Mouse (Mus musculus): ENCODE measurements around the gene Ly6g6f. TPM values are rescaled to one million over a fixed set of nuclear protein-coding genes. Genes with fewer than 3 reads are reported as not detected.

Ly6g6f gene
- polyA plus RNA-seq, 1 experiment from 2014 or later: 5.1 TPM

GRCm38 (mm10) chr17:35092403-35093198, 7.2 kb upstream of the Ly6g6f start:
- H3K27me3 ChIP-seq: no peaks in the 10 kb centered on the region
- 82% methylated on average over 14 of the region's 14 CpGs for WGBS (ENCODE audit: insufficient replicate concordance)
- ATAC-seq (ENCODE audit: insufficient read depth): no peak
- H3K4me1 ChIP-seq (replicated peaks): peaks cover 40% of the 10 kb centered on the region
- no peak overlapping the region for H3K4me3 ChIP-seq (replicated peaks)
- H3K36me3 ChIP-seq (replicated peaks): peaks cover 70% of the 10 kb centered on the region
- no peak overlapping the region for H3K4me2 ChIP-seq
- no peak overlapping the region for H3K9ac ChIP-seq
- no peak overlapping the region for H3K27ac ChIP-seq (replicated peaks)
- no peaks in the 10 kb centered on the region for H3K9me3 ChIP-seq (replicated peaks)

GRCm38 (mm10) chr17:35090166-35090932, 4.9 kb upstream of the Ly6g6f start:
- no peaks in the 10 kb centered on the region for H3K9me3 ChIP-seq (replicated peaks)
- peak overlapping the region; percentile 97 for H3K27ac ChIP-seq (replicated peaks)
- H3K4me1 ChIP-seq (replicated peaks): peaks cover 45% of the 10 kb centered on the region
- H3K9ac ChIP-seq: peak overlapping the region; percentile 92
- peak overlapping the region; percentile 83 for H3K4me2 ChIP-seq
- WGBS (ENCODE audit: insufficient replicate concordance): 54% methylated on average over 8 of the region's 8 CpGs
- no peaks in the 10 kb centered on the region for H3K27me3 ChIP-seq
- H3K36me3 ChIP-seq (replicated peaks): peaks cover 48% of the 10 kb centered on the region
- peak; percentile 43 for ATAC-seq (ENCODE audit: insufficient read depth)
- peak overlapping the region; percentile 79 for H3K4me3 ChIP-seq (replicated peaks)

- H3K4me2 ChIP-seq: peak within 1 kb of the TSS; percentile 83
- H3K4me1 ChIP-seq (replicated peaks): peaks cover 48% of the 10 kb centered on the region
- peak; percentile 97 for ATAC-seq (ENCODE audit: insufficient read depth)
- H3K9me3 ChIP-seq (replicated peaks): no peaks in the 10 kb centered on the region
- H3K36me3 ChIP-seq (replicated peaks): peaks cover 35% of the 10 kb centered on the region
- H3K9ac ChIP-seq: peak within 1 kb of the TSS; percentile 92
- peak within 1 kb of the TSS; percentile 97 for H3K27ac ChIP-seq (replicated peaks)
- no peaks in the 10 kb centered on the region for H3K27me3 ChIP-seq
- 2% methylated on average over 67 of the region's 67 CpGs for WGBS (ENCODE audit: insufficient replicate concordance)
- H3K4me3 ChIP-seq (replicated peaks): peak within 1 kb of the TSS; percentile 79
Measured at GRCm38 (mm10) chr17:35088825-35089644, 3.6 kb upstream of the Ly6g6f start, which contains the start of gene Abhd16a. Gene Abhd16a (plus strand): TSS chr17:35089263.

GRCm38 (mm10) chr17:35088151-35088550, 2.7 kb upstream of the Ly6g6f start:
- H3K9me3 ChIP-seq (replicated peaks): no peaks in the 10 kb centered on the region
- no peaks in the 10 kb centered on the region for H3K27me3 ChIP-seq
- H3K9ac ChIP-seq: no peak overlapping the region
- no peak overlapping the region for H3K4me3 ChIP-seq (replicated peaks)
- no peak for ATAC-seq (ENCODE audit: insufficient read depth)
- peaks cover 26% of the 10 kb centered on the region for H3K36me3 ChIP-seq (replicated peaks)
- 34% methylated on average over 2 of the region's 2 CpGs for WGBS (ENCODE audit: insufficient replicate concordance)
- H3K4me2 ChIP-seq: no peak overlapping the region
- peaks cover 48% of the 10 kb centered on the region for H3K4me1 ChIP-seq (replicated peaks)
- no peak overlapping the region for H3K27ac ChIP-seq (replicated peaks)

GRCm38 (mm10) chr17:35083929-35084497, 1.4 kb downstream of the Ly6g6f start:
- no peak overlapping the region for H3K9ac ChIP-seq

DNA sequence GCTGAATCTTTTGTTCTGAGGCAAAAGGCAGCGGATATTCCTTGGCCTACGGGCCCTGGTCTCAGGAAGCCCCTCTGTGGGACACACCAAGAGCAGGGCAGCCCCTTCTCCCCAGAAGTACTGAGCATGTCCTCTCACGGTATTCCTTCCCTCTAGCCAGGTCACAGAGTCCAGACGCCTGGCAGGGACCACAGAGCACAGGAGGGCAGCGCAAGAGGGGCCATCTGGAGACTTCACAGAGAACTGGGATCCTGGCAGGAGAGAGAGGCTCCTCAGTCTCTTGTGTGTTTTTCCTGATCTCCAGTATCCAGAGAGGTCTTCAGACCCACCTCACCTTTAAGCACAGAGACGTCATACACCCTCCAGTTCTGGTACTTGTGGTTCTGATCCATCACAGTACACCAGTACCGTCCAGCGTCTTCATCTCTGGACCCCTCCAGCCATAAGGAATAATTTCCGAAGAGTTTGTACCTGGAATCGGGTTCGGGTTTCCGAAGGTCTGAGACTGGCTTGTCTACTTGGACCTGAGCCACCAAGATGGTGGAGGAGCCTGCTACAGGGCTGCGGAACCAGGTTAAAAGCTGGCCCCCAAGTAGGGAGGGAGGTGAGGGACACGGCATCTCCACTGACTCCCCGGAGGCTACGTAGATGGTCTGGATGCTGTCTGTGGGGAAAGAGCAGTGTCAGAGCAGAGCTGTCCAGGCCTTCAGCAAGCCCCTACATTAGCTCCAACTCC, 2.4 kb downstream of the Ly6g6f start:
- 81% methylated on average over 16 of the region's 16 CpGs for WGBS (ENCODE audit: insufficient replicate concordance)
- H3K9me3 ChIP-seq (replicated peaks): no peaks in the 10 kb centered on the region
- no peaks in the 10 kb centered on the region for H3K36me3 ChIP-seq (replicated peaks)
- H3K27ac ChIP-seq (replicated peaks): no peak overlapping the region
- ATAC-seq (ENCODE audit: insufficient read depth): no peak
- no peak overlapping the region for H3K4me3 ChIP-seq (replicated peaks)
- peaks cover 42% of the 10 kb centered on the region for H3K4me1 ChIP-seq (replicated peaks)
- H3K27me3 ChIP-seq: peaks cover 5% of the 10 kb centered on the region
- H3K9ac ChIP-seq: no peak overlapping the region
- H3K4me2 ChIP-seq: no peak overlapping the region

More at GRCm38 (mm10) chr17:35083929-35084497, 1.4 kb downstream of the Ly6g6f start:
- H3K4me1 ChIP-seq (replicated peaks): peaks cover 40% of the 10 kb centered on the region
- H3K27ac ChIP-seq (replicated peaks): no peak overlapping the region
- no peak overlapping the region for H3K4me2 ChIP-seq
- H3K36me3 ChIP-seq (replicated peaks): no peaks in the 10 kb centered on the region
- no peaks in the 10 kb centered on the region for H3K9me3 ChIP-seq (replicated peaks)
- no peak for ATAC-seq (ENCODE audit: insufficient read depth)
- 39% methylated on average over 3 of the region's 3 CpGs for WGBS (ENCODE audit: insufficient replicate concordance)
- no peak overlapping the region for H3K4me3 ChIP-seq (replicated peaks)
- H3K27me3 ChIP-seq: no peaks in the 10 kb centered on the region

- 83% methylated on average over 4 of the region's 4 CpGs for WGBS (ENCODE audit: insufficient replicate concordance)
- H3K4me1 ChIP-seq (replicated peaks): peaks cover 56% of the 10 kb centered on the region
Measured at GRCm38 (mm10) chr17:35080710-35081109, 4.7 kb downstream of the Ly6g6f start.

GRCm38 (mm10) chr17:35080248-35080647, 5.2 kb downstream of the Ly6g6f start:
- WGBS (ENCODE audit: insufficient replicate concordance): 26% methylated on average over 6 of the region's 6 CpGs
- Histone ChIP-seq H3K4me2 (peak overlapping the region; percentile 70), H3K9ac (peak overlapping the region; percentile 23), H3K27me3 (peaks cover 18% of the 10 kb centered on the region), H3K4me1 (replicated peaks) (peaks cover 51% of the 10 kb centered on the region), H3K36me3 (replicated peaks) (no peaks in the 10 kb centered on the region), H3K27ac (replicated peaks) (peak overlapping the region; percentile 85), H3K9me3 (replicated peaks) (no peaks in the 10 kb centered on the region), H3K4me3 (replicated peaks) (peak overlapping the region; percentile 39)
- ATAC-seq (ENCODE audit: insufficient read depth): peak; percentile 66

More at GRCm38 (mm10) chr17:35080710-35081109, 4.7 kb downstream of the Ly6g6f start:
- H3K36me3 ChIP-seq (replicated peaks): no peaks in the 10 kb centered on the region
- H3K27me3 ChIP-seq: peaks cover 18% of the 10 kb centered on the region
- H3K4me3 ChIP-seq (replicated peaks): no peak overlapping the region; the same call in 1 of the 2 replicates
- H3K27ac ChIP-seq (replicated peaks): peak overlapping the region; percentile 85
- peak overlapping the region; percentile 23; the same call in 1 of the 2 replicates for H3K9ac ChIP-seq
- H3K9me3 ChIP-seq (replicated peaks): no peaks in the 10 kb centered on the region
- ATAC-seq (ENCODE audit: insufficient read depth): no peak
- H3K4me2 ChIP-seq: peak overlapping the region; percentile 70

DNA sequence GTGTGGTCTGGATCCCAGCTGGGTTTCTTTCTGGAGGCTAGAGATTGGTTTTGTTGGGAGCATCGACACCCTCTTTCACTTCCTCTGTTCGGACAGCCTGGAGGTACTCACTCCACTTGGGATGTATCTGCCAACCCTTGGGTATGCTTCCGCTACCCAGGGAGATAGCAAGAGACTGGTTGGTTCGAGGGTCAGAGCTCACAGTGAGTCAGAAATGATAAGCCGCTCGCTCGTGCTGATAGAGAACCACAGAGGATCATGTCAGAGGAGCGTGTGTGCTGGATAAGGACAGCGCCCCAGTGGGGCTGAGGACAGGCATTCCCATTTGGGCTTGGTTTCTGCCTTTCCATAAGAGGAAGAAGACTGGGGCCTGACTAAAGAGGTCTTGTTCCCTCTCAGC, 5.6 kb downstream of the Ly6g6f start:
- Histone ChIP-seq H3K27ac (replicated peaks) (peak overlapping the region; percentile 85), H3K4me1 (replicated peaks) (peaks cover 47% of the 10 kb centered on the region), H3K9ac (peak overlapping the region; percentile 23), H3K9me3 (replicated peaks) (no peaks in the 10 kb centered on the region), H3K36me3 (replicated peaks) (no peaks in the 10 kb centered on the region), H3K27me3 (peaks cover 18% of the 10 kb centered on the region), H3K4me3 (replicated peaks) (peak overlapping the region; percentile 39), H3K4me2 (peak overlapping the region; percentile 70)
- ATAC-seq (ENCODE audit: insufficient read depth): peak; percentile 96
- 13% methylated on average over 9 of the region's 9 CpGs for WGBS (ENCODE audit: insufficient replicate concordance)

- WGBS (ENCODE audit: insufficient replicate concordance): 13% methylated on average over 14 of the region's 14 CpGs
- Histone ChIP-seq H3K9me3 (replicated peaks) (no peaks in the 10 kb centered on the region), H3K36me3 (replicated peaks) (no peaks in the 10 kb centered on the region), H3K4me3 (replicated peaks) (no peak within 1 kb of the TSS), H3K4me1 (replicated peaks) (peaks cover 46% of the 10 kb centered on the region), H3K9ac (no peak within 1 kb of the TSS), H3K27me3 (peaks cover 29% of the 10 kb centered on the region), H3K4me2 (peak within 1 kb of the TSS; percentile 29), H3K27ac (replicated peaks) (no peak within 1 kb of the TSS)
- ATAC-seq (ENCODE audit: insufficient read depth): no peak
Measured at GRCm38 (mm10) chr17:35077786-35078233, 7.6 kb downstream of the Ly6g6f start, which contains the start of gene Ly6g6d. Gene Ly6g6d (minus strand): TSS chr17:35078065.
